Mouse (Mus musculus) bone marrow, adult 2 months (tissue): ENCODE measurements around the gene Sult6b2. TPM values are rescaled to one million over a fixed set of nuclear protein-coding genes. Genes with fewer than 3 reads are reported as not detected.

Experiments used
- H3K27ac ChIP-seq: fragments of 200-500 bp; 2 replicates; pipeline ENCODE4 v1.5.1; 2012; ENCODE audit warnings: low read depth, mild to moderate bottlenecking, control low read depth, inconsistent platforms, low read length; ENCODE audit not compliant: control insufficient read depth, poor library complexity, insufficient read depth
- H3K4me1 ChIP-seq: fragments of 200-500 bp; 2 replicates; pipeline ENCODE4 v1.6.1; 2011; ENCODE audit warnings: low read length; ENCODE audit not compliant: control insufficient read depth, insufficient read depth
- H3K4me3 ChIP-seq: fragments of 200-500 bp; replicated peaks from 2 replicates; pipeline ENCODE3; 2011; ENCODE audit warnings: mild to moderate bottlenecking, low read depth, low read length, control low read depth; ENCODE audit not compliant: control insufficient read depth
- CTCF ChIP-seq: fragments of 200-500 bp; IDR thresholded peaks from 2 replicates; pipeline ENCODE4 v1.5.1; 2011; ENCODE audit warnings: low read length, control low read depth; ENCODE audit not compliant: control insufficient read depth, insufficient read depth
- POLR2A ChIP-seq: fragments of 200-500 bp; IDR thresholded peaks from 2 replicates; pipeline ENCODE4 v1.6.1; 2011; ENCODE audit warnings: low read depth, mild to moderate bottlenecking, control low read depth, low read length, borderline replicate concordance; ENCODE audit not compliant: control insufficient read depth
- WGBS: fragments of 180-500 bp; shearing (Covaris S2); methylation state at CpG from one replicate; pipeline ENCODE4 v1.1.7; 2018; 5-methylcytosine and 5-hydroxymethylcytosine counted together
- polyA plus RNA-seq: library from polyadenylated mRNA; stranded (reverse); fragments of >200 nt; gene quantifications from 2 replicates; pipeline ENCODE4 v1.2.4, GENCODE M21; 2011; ENCODE audit warnings: low replicate concordance; ENCODE audit not compliant: missing spikeins, insufficient read depth, insufficient read length

Gene Sult6b2
- polyA plus RNA-seq, 1 experiment: not detected

GRCm38 (mm10) chr6:142792241-142792968, 11.9 kb downstream of the Sult6b2 start:
- Histone ChIP-seq H3K4me3 (no peak overlapping the region), H3K27ac (no peak overlapping the region), H3K4me1 (no peaks in the 10 kb centered on the region; the same call in 1 of the 2 replicates)
- TF ChIP-seq POLR2A (no peak), CTCF (no peak)
- 8% methylated on average over 13 of the region's 13 CpGs for WGBS

- no peak overlapping the region for H3K4me3 ChIP-seq
- H3K27ac ChIP-seq: no peak overlapping the region
- WGBS: 85% methylated on average over 10 of the region's 10 CpGs
- TF ChIP-seq CTCF (no peak), POLR2A (no peak)
- no peaks in the 10 kb centered on the region; the same call in 1 of the 2 replicates for H3K4me1 ChIP-seq
Observed at GRCm38 (mm10) chr6:142789736-142790135, 14.6 kb downstream of the Sult6b2 start.

GRCm38 (mm10) chr6:142788042-142788987, 16.0 kb downstream of the Sult6b2 start:
- TF ChIP-seq CTCF (no peak), POLR2A (no peak)
- 79% methylated on average over 18 of the region's 18 CpGs for WGBS
- Histone ChIP-seq H3K27ac (no peak overlapping the region), H3K4me3 (no peak overlapping the region), H3K4me1 (no peaks in the 10 kb centered on the region; the same call in 1 of the 2 replicates)

- Histone ChIP-seq H3K4me3 (no peak overlapping the region), H3K27ac (no peak overlapping the region), H3K4me1 (no peaks in the 10 kb centered on the region; the same call in 1 of the 2 replicates)
- 89% methylated on average over 21 of the region's 21 CpGs for WGBS
- no peak for TF ChIP-seq POLR2A
- no peak for TF ChIP-seq CTCF
Observed at GRCm38 (mm10) chr6:142786106-142786505, 18.2 kb downstream of the Sult6b2 start.

- H3K4me3 ChIP-seq: no peak overlapping the region
- no peaks in the 10 kb centered on the region; the same call in 1 of the 2 replicates for H3K4me1 ChIP-seq
- WGBS: 16% methylated on average over 4 of the region's 4 CpGs
- peak; percentile 30; the same call in 1 of the 2 replicates for TF ChIP-seq CTCF
- no peak for TF ChIP-seq POLR2A
- no peak overlapping the region for H3K27ac ChIP-seq
Observed at GRCm38 (mm10) chr6:142785343-142785742, 19.0 kb downstream of the Sult6b2 start.

- WGBS: 88% methylated on average over 7 of the region's 7 CpGs
- Histone ChIP-seq H3K27ac (no peak overlapping the region), H3K4me3 (no peak overlapping the region), H3K4me1 (peaks cover 5% of the 10 kb centered on the region; the same call in 1 of the 2 replicates)
- no peak for TF ChIP-seq CTCF
- no peak for TF ChIP-seq POLR2A
Observed at GRCm38 (mm10) chr6:142781286-142781685, 23.0 kb downstream of the Sult6b2 start.

GRCm38 (mm10) chr6:142780574-142781033, 23.7 kb downstream of the Sult6b2 start:
- Histone ChIP-seq H3K4me1 (peaks cover 5% of the 10 kb centered on the region; the same call in 1 of the 2 replicates), H3K27ac (no peak overlapping the region), H3K4me3 (no peak overlapping the region)
- no peak for TF ChIP-seq CTCF
- TF ChIP-seq POLR2A: no peak
- 82% methylated on average over 4 of the region's 4 CpGs for WGBS

- Histone ChIP-seq H3K4me1 (peaks cover 5% of the 10 kb centered on the region; the same call in 1 of the 2 replicates), H3K4me3 (peak overlapping the region; percentile 34), H3K27ac (peak overlapping the region; percentile 79)
- WGBS: 35% methylated on average over 14 of the region's 14 CpGs
- TF ChIP-seq POLR2A (no peak), CTCF (no peak)
Observed at GRCm38 (mm10) chr6:142779812-142780573, 24.3 kb downstream of the Sult6b2 start.
